Mouse (Mus musculus): ENCODE results near the gene Cox20. TPM values are rescaled to one million over a fixed set of nuclear protein-coding genes. Genes with fewer than 3 reads are reported as not detected.

Cox20 gene
- polyA plus RNA-seq, 1 experiment from 2014 or later, result 98.4 TPM

- peak; percentile 49 for TF ChIP-seq CTCF (IDR thresholded peaks at IDR 0.05)
- ChIA-PET CTCF (no interaction called here), POLR2A (interaction anchor here (0.5 kb wide), 1 partner anchor 12 kb away, joined by 3 read pairs; no protein-coding TSS in a partner anchor)
- in situ Hi-C loops (cut with MboI; ENCODE audit: low pct_unique_long_range_greater_than_20kb), result no loop called here
- no peak for ATAC-seq
- no peaks in the 10 kb centered on the region for H3K27me3 ChIP-seq
- DNase-seq (ENCODE audit: low read depth, low spot score), result no peak
Measured at GRCm38 (mm10) chr1:178351643-178352042, 32.7 kb downstream of the Cox20 start.

DNA sequence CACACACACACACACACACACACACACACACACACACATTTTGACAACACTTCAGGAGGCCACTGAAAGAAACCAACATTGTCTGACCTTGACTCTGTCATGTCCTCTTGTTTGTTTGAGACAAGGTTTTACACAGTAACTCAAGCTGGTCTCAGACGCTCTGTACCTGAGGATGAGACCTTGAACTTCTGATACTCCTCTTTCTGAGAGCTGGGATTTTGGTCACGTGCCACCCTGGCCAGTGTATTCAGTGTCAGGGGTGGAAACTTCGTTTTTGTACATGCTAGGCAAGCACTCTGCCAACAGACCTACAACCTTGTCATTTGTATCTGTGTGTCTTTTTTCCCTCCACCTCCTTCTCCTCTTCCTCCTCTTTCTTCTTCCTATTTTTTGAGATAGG lies 35.6 kb downstream of the Cox20 start:
- no peaks in the 10 kb centered on the region for H3K27me3 ChIP-seq
- no peak for TF ChIP-seq CTCF (IDR thresholded peaks at IDR 0.05)
- ChIA-PET CTCF (interaction anchor here (1.5 kb wide), 1 partner anchor 14 kb away, joined by 3 read pairs; no protein-coding TSS in a partner anchor), POLR2A (no interaction called here)
- ATAC-seq (no peak), DNase-seq (ENCODE audit: low read depth, low spot score) (no peak)
- in situ Hi-C loops (cut with MboI; ENCODE audit: low pct_unique_long_range_greater_than_20kb), result no loop called here

DNA sequence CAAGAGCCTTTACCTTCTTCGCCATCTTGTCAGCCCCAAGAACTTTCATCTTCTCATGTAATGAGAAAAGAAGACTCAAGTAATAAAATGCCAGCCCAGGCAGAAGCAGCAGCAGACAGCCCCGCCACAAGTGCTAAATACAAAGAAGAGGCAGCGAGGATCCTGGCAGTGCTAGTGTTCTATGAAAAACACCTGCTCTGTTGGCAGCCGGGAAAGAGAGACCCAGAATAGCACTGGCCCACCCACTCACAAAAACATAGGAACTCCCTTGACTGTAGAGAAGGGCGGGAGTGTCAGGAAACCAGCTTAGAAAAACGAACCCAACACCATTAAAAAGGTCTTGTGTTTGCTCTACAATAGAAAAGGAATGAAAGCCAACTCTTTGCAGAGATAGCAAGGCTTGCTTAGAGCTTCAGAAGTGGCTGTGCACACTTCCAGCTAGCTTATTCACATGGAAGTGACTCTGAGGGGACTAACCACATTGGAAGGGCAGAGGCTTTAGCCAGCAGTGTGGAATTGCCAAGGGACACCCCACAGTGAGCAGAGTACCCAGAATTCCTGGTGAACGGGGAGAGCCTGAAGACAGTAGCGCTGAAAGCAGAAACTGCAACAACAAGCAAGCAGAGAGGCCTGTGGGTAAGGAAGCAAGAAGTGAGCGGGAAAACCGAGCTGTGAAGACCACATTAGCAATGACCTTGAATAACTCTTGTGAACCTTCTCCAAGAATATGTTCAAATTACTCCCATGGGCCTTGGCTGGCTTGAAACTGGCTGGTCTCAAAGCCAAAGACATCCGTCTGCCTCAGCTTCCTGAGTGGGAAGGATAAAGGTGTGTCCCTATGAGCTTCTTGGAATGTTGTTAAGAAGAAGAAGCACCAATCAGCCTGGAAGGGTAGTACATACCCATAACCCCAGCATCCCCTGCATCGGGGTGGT lies 39.1 kb downstream of the Cox20 start:
- DNase-seq (ENCODE audit: low read depth, low spot score) (no peak), ATAC-seq (no peak)
- POLR2A ChIA-PET, result interaction anchor here (0.6 kb wide), 1 partner anchor 1195 kb away, joined by 3 read pairs; no protein-coding TSS in a partner anchor
- TF ChIP-seq CTCF (IDR thresholded peaks at IDR 0.05), result no peak
- CTCF ChIA-PET, result no interaction called here
- in situ Hi-C loops (cut with MboI; ENCODE audit: low pct_unique_long_range_greater_than_20kb), result no loop called here
- H3K27me3 ChIP-seq, result no peaks in the 10 kb centered on the region

DNA sequence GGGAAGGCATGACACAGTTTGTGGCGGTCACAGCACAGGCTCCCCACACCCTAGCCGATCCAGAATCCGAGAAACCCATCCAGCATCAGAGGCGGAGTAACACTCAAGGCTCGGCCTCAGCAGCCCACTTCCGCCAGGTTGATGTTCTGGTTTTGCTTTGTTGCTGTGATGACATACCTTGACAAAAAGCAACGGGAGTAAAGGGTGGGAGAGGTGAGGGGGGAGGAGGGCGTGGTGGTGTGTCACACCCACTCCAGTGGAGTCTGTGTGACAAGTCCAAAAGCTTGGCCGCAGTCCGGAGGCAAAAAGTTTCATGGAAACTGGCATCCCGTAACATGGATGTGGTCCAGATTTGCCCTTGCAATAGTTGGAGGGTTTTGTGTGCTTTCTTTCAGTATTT lies 41.3 kb downstream of the Cox20 start:
- ChIA-PET POLR2A (interaction anchor here (1.2 kb wide), 1 partner anchor 10 kb away, joined by 5 read pairs; no protein-coding TSS in a partner anchor), CTCF (no interaction called here)
- no peak for TF ChIP-seq CTCF (IDR thresholded peaks at IDR 0.05)
- ATAC-seq (no peak), DNase-seq (ENCODE audit: low read depth, low spot score) (no peak)
- no peaks in the 10 kb centered on the region for H3K27me3 ChIP-seq
- in situ Hi-C loops (cut with MboI; ENCODE audit: low pct_unique_long_range_greater_than_20kb), result no loop called here

DNA sequence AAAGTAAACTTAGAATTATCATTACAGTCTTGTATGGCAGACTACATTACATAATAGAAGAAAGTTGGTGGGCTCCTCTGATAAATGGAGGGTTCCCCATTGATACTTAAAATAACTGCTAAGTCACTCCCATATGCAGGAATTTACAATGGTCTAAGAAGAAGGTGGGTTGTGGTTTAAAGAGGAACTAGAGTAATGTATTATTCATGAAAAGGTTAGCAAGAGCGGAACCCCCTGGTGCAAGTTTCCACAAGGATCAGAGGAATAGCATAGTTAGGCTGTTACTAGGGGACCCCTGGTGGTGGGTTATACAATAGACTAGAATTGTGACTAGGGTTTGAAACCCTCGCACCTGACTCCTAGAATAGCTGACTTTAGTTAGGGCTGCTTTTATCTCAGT lies 41.8 kb downstream of the Cox20 start:
- ATAC-seq (no peak), DNase-seq (ENCODE audit: low read depth, low spot score) (no peak)
- H3K27me3 ChIP-seq, result no peaks in the 10 kb centered on the region
- no peak for TF ChIP-seq CTCF (IDR thresholded peaks at IDR 0.05)
- CTCF ChIA-PET, result no interaction called here
- POLR2A ChIA-PET, result no interaction called here
- in situ Hi-C loops (cut with MboI; ENCODE audit: low pct_unique_long_range_greater_than_20kb), result no loop called here

DNA sequence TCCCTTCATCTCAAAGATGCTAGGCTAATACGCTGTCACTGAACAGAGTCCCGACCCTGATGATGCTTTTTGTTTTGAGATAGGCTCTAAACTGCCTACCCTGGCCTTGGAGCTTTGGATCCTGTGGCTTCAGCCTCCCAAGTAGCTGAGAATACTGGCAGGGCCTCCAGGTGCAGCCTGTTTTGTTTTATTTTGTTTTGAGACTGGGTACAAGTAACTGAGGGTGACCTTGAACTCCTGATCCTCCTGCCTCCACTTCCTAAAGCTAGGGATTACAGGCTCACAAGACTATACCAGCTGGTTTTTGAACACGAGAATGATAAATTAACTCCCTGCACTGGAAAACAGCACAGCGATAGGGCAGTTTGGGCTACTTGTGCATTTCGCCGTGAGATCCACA lies 46.2 kb downstream of the Cox20 start:
- in situ Hi-C loops (cut with MboI; ENCODE audit: low pct_unique_long_range_greater_than_20kb), result no loop called here
- ChIA-PET CTCF (interaction anchor here (1.0 kb wide), 1 partner anchor 58 kb away, joined by 3 read pairs; no protein-coding TSS in a partner anchor), POLR2A (no interaction called here)
- H3K27me3 ChIP-seq, result no peaks in the 10 kb centered on the region
- DNase-seq (ENCODE audit: low read depth, low spot score) (no peak), ATAC-seq (no peak)
- TF ChIP-seq CTCF (IDR thresholded peaks at IDR 0.05), result no peak

- ATAC-seq (no peak), DNase-seq (ENCODE audit: low read depth, low spot score) (no peak)
- no peak for TF ChIP-seq CTCF (IDR thresholded peaks at IDR 0.05)
- in situ Hi-C loops (cut with MboI; ENCODE audit: low pct_unique_long_range_greater_than_20kb), result no loop called here
- POLR2A ChIA-PET, result no interaction called here
- CTCF ChIA-PET, result no interaction called here
- no peaks in the 10 kb centered on the region for H3K27me3 ChIP-seq
Measured at GRCm38 (mm10) chr1:178368121-178368520, 49.2 kb downstream of the Cox20 start.

- ChIA-PET POLR2A (no interaction called here), CTCF (no interaction called here)
- DNase-seq (ENCODE audit: low read depth, low spot score) (no peak), ATAC-seq (peak; percentile 73)
- in situ Hi-C loops (cut with MboI; ENCODE audit: low pct_unique_long_range_greater_than_20kb), result no loop called here
- no peaks in the 10 kb centered on the region for H3K27me3 ChIP-seq
- no peak for TF ChIP-seq CTCF (IDR thresholded peaks at IDR 0.05)
Measured at GRCm38 (mm10) chr1:178368548-178369271, 49.8 kb downstream of the Cox20 start.

GRCm38 (mm10) chr1:178369272-178369651 lies 50.3 kb downstream of the Cox20 start:
- no peaks in the 10 kb centered on the region for H3K27me3 ChIP-seq
- DNase-seq (ENCODE audit: low read depth, low spot score) (no peak), ATAC-seq (no peak)
- ChIA-PET POLR2A (no interaction called here), CTCF (no interaction called here)
- in situ Hi-C loops (cut with MboI; ENCODE audit: low pct_unique_long_range_greater_than_20kb), result no loop called here
- TF ChIP-seq CTCF (IDR thresholded peaks at IDR 0.05), result no peak

Other genes with a start within 250 kb of the Cox20 start
- gene Desi2, start 131.7 kb upstream of the Cox20 start, polyA plus RNA-seq (2021), result 17.4 TPM
- gene Hnrnpu, start 18.7 kb downstream of the Cox20 start, polyA plus RNA-seq (2021), result 500 TPM
- 3.7 TPM for gene Efcab2, start 87.0 kb downstream of the Cox20 start, polyA plus RNA-seq (2021)
- 6.5 TPM for gene Kif26b, start 210.0 kb downstream of the Cox20 start, polyA plus RNA-seq (2021)

All from Patski (cell line).